Mouse (Mus musculus) limb, embryonic 14.5 days (tissue): ENCODE measurements at regions not wholly inside any gene's neighbourhood (a gene's known extent, or its start where the extent isn't known, plus 50 kb on each side); places are given as distances from the start of the nearest gene placed in this dataset.

ENCODE experiments used
- ATAC-seq: fragments of 200-750 bp; cut with Nextera tagmentation; 2 replicates; pipeline ENCODE4 v1.8.0; 2017; ENCODE audit warnings: low read depth, moderate number of reproducible peaks, moderate TSS enrichment; ENCODE audit not compliant: low FRiP score
- DNase-seq: peaks from one replicate; pipeline ENCODE4 v3.0.0-alpha.2; 2015; ENCODE audit warnings: low spot score
- H3K27ac ChIP-seq: fragments of 300-500 bp; sonication (generic); replicated peaks from 2 replicates; pipeline ENCODE4 v1.5.1; 2014; ENCODE audit warnings: low read depth, mild to moderate bottlenecking, low read length, moderate library complexity, mixed read lengths
- H3K27me3 ChIP-seq: fragments of 300-500 bp; sonication (generic); 2 replicates; pipeline ENCODE4 v1.6.1; 2014; ENCODE audit warnings: low read length, mixed read lengths; ENCODE audit not compliant: control insufficient read depth, insufficient read depth
- H3K36me3 ChIP-seq: fragments of 300-500 bp; sonication (generic); 2 replicates; pipeline ENCODE4 v1.6.1; 2014; ENCODE audit warnings: mild to moderate bottlenecking, low read length, moderate library complexity, mixed read lengths; ENCODE audit not compliant: control insufficient read depth, insufficient read depth
- H3K4me1 ChIP-seq: fragments of 300-500 bp; sonication (generic); 2 replicates; pipeline ENCODE4 v1.6.1; 2014; ENCODE audit warnings: antibody characterized with exemption, low read length, mixed read lengths; ENCODE audit not compliant: control insufficient read depth, insufficient read depth
- H3K4me2 ChIP-seq: fragments of 300-500 bp; sonication (generic); replicated peaks from 2 replicates; pipeline ENCODE4 v1.6.1; 2014; ENCODE audit warnings: low read depth, mild to moderate bottlenecking, low read length, moderate library complexity; ENCODE audit not compliant: severe bottlenecking
- H3K4me3 ChIP-seq: fragments of 300-500 bp; sonication (generic); replicated peaks from 2 replicates; pipeline ENCODE4 v1.5.1; 2014; ENCODE audit warnings: low read length
- H3K9ac ChIP-seq: fragments of 300-500 bp; sonication (generic); 2 replicates; pipeline ENCODE4 v1.6.1; 2014; ENCODE audit warnings: mild to moderate bottlenecking, low read depth, low read length, moderate library complexity; ENCODE audit not compliant: severe bottlenecking
- H3K9me3 ChIP-seq: fragments of 300-500 bp; sonication (generic); 2 replicates; pipeline ENCODE4 v1.6.1; 2016; ENCODE audit warnings: low read length; ENCODE audit not compliant: control insufficient read depth
- POLR2A ChIP-seq: fragments of 200-500 bp; IDR thresholded peaks from 2 replicates; pipeline ENCODE4 v1.8.0; 2012; ENCODE audit warnings: inconsistent platforms, mild to moderate bottlenecking, moderate library complexity, borderline replicate concordance; ENCODE audit not compliant: insufficient read depth, insufficient read length; ENCODE audit errors: extremely low read depth
- WGBS: fragments of 180-500 bp; shearing (Covaris S2); extraction: QIAGEN DNeasy Blood & Tissue Kit; methylation state at CpG from one replicate; pipeline ENCODE4 v1.1.7; 2014; 5-methylcytosine and 5-hydroxymethylcytosine counted together

GRCm38 (mm10) chr17:84097871-84098430 is 89.8 kb downstream of the Zfp36l2 start:
- no peak for TF ChIP-seq POLR2A
- Histone ChIP-seq H3K36me3 (no peaks in the 10 kb centered on the region), H3K4me3 (no peak overlapping the region), H3K4me1 (peaks cover 20% of the 10 kb centered on the region; the same call in 1 of the 2 replicates), H3K27ac (no peak overlapping the region), H3K9me3 (no peaks in the 10 kb centered on the region), H3K4me2 (no peak overlapping the region), H3K27me3 (no peaks in the 10 kb centered on the region), H3K9ac (no peak overlapping the region)
- DNase-seq (no peak), ATAC-seq (no peak)
- 90% methylated on average over 6 of the region's 6 CpGs for WGBS

- TF ChIP-seq POLR2A, result no peak
- Histone ChIP-seq H3K27ac (no peak overlapping the region), H3K9ac (no peak overlapping the region)
These were observed 90.5 kb downstream of the Zfp36l2 start for GRCm38 (mm10) chr17:84097286-84097685.

GRCm38 (mm10) chr17:84096345-84097260 is 91.1 kb downstream of the Zfp36l2 start:
- H3K36me3 ChIP-seq, result no peaks in the 10 kb centered on the region
- ATAC-seq (peak; percentile 68), DNase-seq (no peak)
- WGBS, result 6% methylated on average over 44 of the region's 59 CpGs
- H3K9me3 ChIP-seq, result no peaks in the 10 kb centered on the region
- peak overlapping the region; percentile 57 for H3K9ac ChIP-seq
- H3K4me1 ChIP-seq, result peaks cover 20% of the 10 kb centered on the region; the same call in 1 of the 2 replicates
- 0 out of 2 replicates have a peak, but pooled peaks have one; percentile 47 for TF ChIP-seq POLR2A
- H3K4me3 ChIP-seq, result peak overlapping the region; percentile 30
- H3K27me3 ChIP-seq, result no peaks in the 10 kb centered on the region
- peak overlapping the region; percentile 63 for H3K4me2 ChIP-seq
- no peak overlapping the region; the same call in 1 of the 2 replicates for H3K27ac ChIP-seq

More at GRCm38 (mm10) chr17:84097286-84097685, 90.5 kb downstream of the Zfp36l2 start:
- Histone ChIP-seq H3K4me1 (peaks cover 20% of the 10 kb centered on the region; the same call in 1 of the 2 replicates), H3K36me3 (no peaks in the 10 kb centered on the region), H3K27me3 (no peaks in the 10 kb centered on the region), H3K4me2 (no peak overlapping the region), H3K4me3 (no peak overlapping the region), H3K9me3 (no peaks in the 10 kb centered on the region)
- no peak for ATAC-seq
- DNase-seq, result no peak
- 72% methylated on average over 13 of the region's 13 CpGs for WGBS

GRCm38 (mm10) chr17:84095829-84096228 is 91.9 kb downstream of the Zfp36l2 start:
- H3K36me3 ChIP-seq, result no peaks in the 10 kb centered on the region
- H3K4me3 ChIP-seq, result no peak overlapping the region
- no peak for DNase-seq
- no peaks in the 10 kb centered on the region for H3K9me3 ChIP-seq
- H3K27ac ChIP-seq, result no peak overlapping the region
- WGBS, result 32% methylated on average over 4 of the region's 4 CpGs
- no peaks in the 10 kb centered on the region for H3K27me3 ChIP-seq
- no peak for ATAC-seq
- peak overlapping the region; percentile 63 for H3K4me2 ChIP-seq
- H3K4me1 ChIP-seq, result peaks cover 20% of the 10 kb centered on the region; the same call in 1 of the 2 replicates
- no peak for TF ChIP-seq POLR2A
- H3K9ac ChIP-seq, result no peak overlapping the region

GRCm38 (mm10) chr17:84095089-84095488 is 92.7 kb downstream of the Zfp36l2 start:
- DNase-seq (no peak), ATAC-seq (no peak)
- no peak overlapping the region for H3K27ac ChIP-seq
- no peaks in the 10 kb centered on the region for H3K36me3 ChIP-seq
- 81% methylated on average over 2 of the region's 2 CpGs for WGBS
- no peak for TF ChIP-seq POLR2A
- H3K27me3 ChIP-seq, result no peaks in the 10 kb centered on the region
- H3K4me1 ChIP-seq, result peaks cover 17% of the 10 kb centered on the region; the same call in 1 of the 2 replicates
- H3K9me3 ChIP-seq, result no peaks in the 10 kb centered on the region
- H3K4me3 ChIP-seq, result no peak overlapping the region
- no peak overlapping the region for H3K4me2 ChIP-seq
- no peak overlapping the region for H3K9ac ChIP-seq
